Mouse (Mus musculus) skeletal muscle tissue, postnatal 0 days (tissue): Measurements from ENCODE around the gene Fst. TPM values are rescaled to one million over a fixed set of nuclear protein-coding genes. Genes with fewer than 3 reads are reported as not detected.

Experiments
- polyA plus RNA-seq: library from polyadenylated mRNA; unstranded; fragments of >200 nt; fragmentation: Nextera tagmentation; extraction: Ambion mirVana; gene quantifications from 2 replicates; pipeline ENCODE4 v1.2.1, GENCODE M21; 2015

Fst gene
- 34.6 and 39.8 TPM in 2 replicates for polyA plus RNA-seq

DNA sequence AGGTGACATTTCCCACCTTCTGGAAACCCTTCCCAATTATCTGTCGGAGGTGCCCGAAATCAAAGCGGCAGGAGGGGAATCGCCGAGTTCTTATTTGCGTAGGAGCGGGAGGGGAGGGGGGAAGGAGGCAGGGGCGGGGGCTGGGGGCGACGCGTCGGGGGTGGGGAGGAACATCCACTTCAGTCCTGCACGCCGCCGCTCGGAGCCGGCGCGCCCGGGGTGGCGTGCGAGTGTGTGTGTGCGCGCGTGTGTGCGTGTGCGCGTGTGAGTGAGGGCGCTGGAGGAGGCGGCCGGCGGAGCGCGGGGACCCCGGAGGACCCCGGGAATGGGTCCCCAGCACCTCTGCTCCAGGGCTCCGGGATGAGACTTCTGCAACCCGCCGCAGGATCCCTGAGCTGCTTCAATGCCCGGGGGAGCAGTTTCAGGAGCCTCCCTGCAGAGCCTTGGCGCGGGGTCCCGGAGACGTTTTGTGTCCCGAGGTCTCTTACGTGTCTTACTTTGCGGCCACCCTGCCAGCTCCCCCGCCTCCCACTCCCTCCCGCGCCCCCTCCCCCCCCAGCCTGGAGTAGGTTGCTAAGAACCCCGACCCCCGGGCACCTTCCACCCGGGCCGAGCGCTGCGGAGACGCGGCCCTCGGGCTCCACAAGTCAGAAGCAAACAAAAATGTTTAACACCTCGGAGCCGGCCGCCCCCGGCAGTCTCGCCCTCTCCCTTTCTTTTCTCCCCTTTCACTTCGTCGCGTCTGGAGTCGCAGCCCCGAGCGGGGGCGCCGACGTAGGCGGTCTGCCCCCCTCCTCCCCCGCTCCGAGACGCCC, at the start of gene Fst:
Fst (minus strand) TSS at position 66 of the 815 bp plus-strand sequence.

Other genes starting within 250 kb of the Fst start
- 539 and 591 TPM in 2 replicates for gene Ndufs4, start 70.7 kb downstream of the Fst start, polyA plus RNA-seq